ENCODE assay signal across 17 mouse cellular contexts in genomic region chr11:101051051-101051493, GRCm38 (mm10). TPM values are rescaled to one million over a fixed set of nuclear protein-coding genes. Genes with fewer than 3 reads are reported as not detected.
A peak's percentile ranks its signal among the peaks of the same experiment; 100 is the strongest.
DNase-seq lines count a peak whose midpoint lies in the region; ATAC-seq and TF ChIP-seq lines count a peak whose summit lies in the region.
"Had no signal": no experiment of that assay in that cellular context is flagged by ENCODE, and none has a peak within 500 bp of the region (broad histone marks: within the 10 kb centered on the region; RNA-seq: fewer than 3 reads in every experiment).

No protein-coding gene starts in this region.

- H3K4me1 ChIP-seq in heart, embryonic 15.5 days (replicated peaks) = peaks cover 26% of the 10 kb centered on the region
- peaks cover 7% of the 10 kb centered on the region for H3K4me1 ChIP-seq in heart, adult 2 months (ENCODE audit: control insufficient read depth, insufficient read depth, low read length)
- H3K4me1 ChIP-seq in megakaryocyte, embryonic 14.5 days = peaks cover 84% of the 10 kb centered on the region
- H3K4me1 ChIP-seq: hindbrain, embryonic 13.5 days; limb, embryonic 12.5 days; midbrain, embryonic 12.5 days had no signal

- DNase-seq in cerebellum, adult 18-20 months = peak; percentile 59 to 60
- no peak for DNase-seq in cerebellum, adult 9-10 months
- no peak for DNase-seq in heart, adult 2 months
- peak; percentile 52 to 62 for DNase-seq in layer of hippocampus, postnatal 10 days (ENCODE audit: low spot score in 2 of 2)
- no peak for DNase-seq in adrenal gland, postnatal 10 days
- DNase-seq: gastrocnemius, postnatal 14 days; lung, postnatal 14 days; thymus, postnatal 36 days had no signal

- no peak overlapping the region for H3K4me3 ChIP-seq in heart, embryonic 15.5 days
- no peak overlapping the region for H3K4me3 ChIP-seq in heart, adult 2 months
- peak overlapping the region; percentile 2 for H3K4me3 ChIP-seq in megakaryocyte, embryonic 14.5 days (replicated peaks)
- H3K4me3 ChIP-seq: hindbrain, embryonic 13.5 days; intestine, embryonic 15.5 days; limb, embryonic 12.5 days; midbrain, embryonic 12.5 days; myocyte had no signal

- no peaks in the 10 kb centered on the region for H3K9me3 ChIP-seq in heart, embryonic 15.5 days (replicated peaks)
- peaks cover 13% of the 10 kb centered on the region for H3K9me3 ChIP-seq in megakaryocyte, embryonic 14.5 days
- H3K9me3 ChIP-seq: hindbrain, embryonic 13.5 days; intestine, embryonic 15.5 days; limb, embryonic 12.5 days; midbrain, embryonic 12.5 days had no signal

- no peak overlapping the region for H3K9ac ChIP-seq in heart, embryonic 15.5 days
- H3K9ac ChIP-seq in heart, adult 2 months (ENCODE audit: low read depth, low read length) = no peak overlapping the region
- H3K9ac ChIP-seq: hindbrain, embryonic 13.5 days; intestine, embryonic 15.5 days; limb, embryonic 12.5 days; midbrain, embryonic 12.5 days had no signal

- H3K27me3 ChIP-seq in heart, embryonic 15.5 days = no peaks in the 10 kb centered on the region
- H3K27me3 ChIP-seq in heart, adult 2 months (ENCODE audit: control insufficient read depth, insufficient read depth, low read length) = no peaks in the 10 kb centered on the region
- no peaks in the 10 kb centered on the region for H3K27me3 ChIP-seq in megakaryocyte, embryonic 14.5 days (replicated peaks)
- H3K27me3 ChIP-seq: hindbrain, embryonic 13.5 days; intestine, embryonic 15.5 days; limb, embryonic 12.5 days; midbrain, embryonic 12.5 days had no signal

- no peak for TF ChIP-seq EP300 in heart, adult 2 months (IDR thresholded peaks at IDR 0.05; ENCODE audit: insufficient read depth, low read depth, low read length)

- WGBS in heart, embryonic 15.5 days = 70% methylated on average over 6 of the region's 6 CpGs
- WGBS in heart, adult 2 months = 74% methylated on average over 6 of the region's 6 CpGs

- no peak for TF ChIP-seq CTCF in heart, adult 2 months (IDR thresholded peaks at IDR 0.05)

- intact Hi-C loops in heart, adult 2 months (cut with DNase I) = no loop called here

- TF ChIP-seq POLR2A in heart, adult 2 months (IDR thresholded peaks at IDR 0.05; ENCODE audit: insufficient read depth, low read depth, low read length) = no peak

- H3K79me2 ChIP-seq in heart, adult 2 months (replicated peaks; ENCODE audit: control insufficient read depth, insufficient read depth, low read length) = no peaks in the 10 kb centered on the region

- no peak overlapping the region for H3K4me2 ChIP-seq in heart, embryonic 15.5 days
- H3K4me2 ChIP-seq: hindbrain, embryonic 13.5 days; intestine, embryonic 15.5 days; limb, embryonic 12.5 days; midbrain, embryonic 12.5 days had no signal

- peak overlapping the region; percentile 50; the same call in 1 of the 2 replicates for H3K27ac ChIP-seq in heart, embryonic 15.5 days
- H3K27ac ChIP-seq in heart, adult 2 months = no peak overlapping the region; the same call in 1 of the 2 replicates
- H3K27ac ChIP-seq: hindbrain, embryonic 13.5 days; intestine, embryonic 15.5 days; limb, embryonic 12.5 days; midbrain, embryonic 12.5 days had no signal

- no peak for ATAC-seq in heart, embryonic 15.5 days (replicated peaks; ENCODE audit: insufficient number of reproducible peaks, insufficient read depth, low FRiP score, low read depth)
- ATAC-seq in megakaryocyte, adult 5-6 weeks (ENCODE audit: poor library complexity, severe bottlenecking) = no peak
- ATAC-seq: forebrain, embryonic 16.5 days; intestine, embryonic 15.5 days had no signal

- peaks cover 54% of the 10 kb centered on the region for H3K36me3 ChIP-seq in heart, embryonic 15.5 days
- H3K36me3 ChIP-seq in heart, adult 2 months (ENCODE audit: control insufficient read depth, insufficient read depth, low read length) = peaks cover 1% of the 10 kb centered on the region
- H3K36me3 ChIP-seq in megakaryocyte, embryonic 14.5 days (replicated peaks; ENCODE audit: low read length) = peaks cover 100% of the 10 kb centered on the region

RNA-seq across cellular contexts. Expression of gene Naglu, which starts 18.7 kb away (rescaled TPM):
- polyA plus RNA-seq in heart, embryonic 15.5 days (2015; fragmentation: Nextera tagmentation; extraction: Ambion mirVana) = 11.6 and 16.3 TPM in 2 replicates
- 1 to 10 TPM; 7.4 to 8.3 TPM for total RNA-seq in heart, adult 2 months (2021)
- 11.0 and 14.3 TPM in 2 replicates for polyA plus RNA-seq in heart, adult 2 months (2012; rRNA removed)
- 30.7 and 32.1 TPM in 2 replicates for polyA plus RNA-seq in megakaryocyte, embryonic 14.5 days (2012; ENCODE audit: insufficient read depth, low replicate concordance)
- 7.2 and 7.9 TPM in 2 replicates for total RNA-seq in megakaryocyte, adult 5-6 weeks (2015)
- total RNA-seq in megakaryocyte, adult 5-6 weeks (2017) = 8.9 and 9.1 TPM in 2 replicates
- 1 to 10 TPM; 8.6 to 9.9 TPM for total RNA-seq in layer of hippocampus, postnatal 10 days (2021)
- 10 to 100 TPM; 27.3 to 28.2 TPM for total RNA-seq in adrenal gland, postnatal 10 days (2021)

RNA-seq across cellular contexts. Expression of gene Hsd17b1, which starts 27.1 kb away (rescaled TPM):
- polyA plus RNA-seq in heart, embryonic 15.5 days (2015; fragmentation: Nextera tagmentation; extraction: Ambion mirVana) = not detected in 2 replicates
- total RNA-seq in heart, adult 2 months (2021) = under 1 TPM; 0.47 to 0.70 TPM
- polyA plus RNA-seq in heart, adult 2 months (2012; rRNA removed) = 0.32 and 0.55 TPM in 2 replicates
- 3.5 and 5.8 TPM in 2 replicates for polyA plus RNA-seq in megakaryocyte, embryonic 14.5 days (2012; ENCODE audit: insufficient read depth, low replicate concordance)
- total RNA-seq in megakaryocyte, adult 5-6 weeks (2015) = 0.11 and 0.45 TPM in 2 replicates
- 0.29 TPM in 1 of 2 replicates, not detected in the other for total RNA-seq in megakaryocyte, adult 5-6 weeks (2017)
- total RNA-seq in layer of hippocampus, postnatal 10 days (2021) = under 1 TPM; 0.33 to 0.37 TPM
- total RNA-seq in adrenal gland, postnatal 10 days (2021) = under 1 TPM; 0.45 to 0.67 TPM
- polyA plus RNA-seq: intestine, embryonic 15.5 days; limb, embryonic 12.5 days had no signal

RNA-seq across cellular contexts. Expression of gene Coasy, which starts 31.3 kb away (rescaled TPM):
- polyA plus RNA-seq in heart, embryonic 15.5 days (2015; fragmentation: Nextera tagmentation; extraction: Ambion mirVana) = 26.6 and 29.0 TPM in 2 replicates
- 10 to 100 TPM; 15.8 to 17.5 TPM for total RNA-seq in heart, adult 2 months (2021)
- 22.1 and 24.6 TPM in 2 replicates for polyA plus RNA-seq in heart, adult 2 months (2012; rRNA removed)
- polyA plus RNA-seq in megakaryocyte, embryonic 14.5 days (2012; ENCODE audit: insufficient read depth, low replicate concordance) = 17.7 and 36.8 TPM in 2 replicates
- 10.6 and 13.1 TPM in 2 replicates for total RNA-seq in megakaryocyte, adult 5-6 weeks (2015)
- total RNA-seq in megakaryocyte, adult 5-6 weeks (2017) = 11.4 and 15.8 TPM in 2 replicates
- 10 to 100 TPM; 32.9 to 37.7 TPM for total RNA-seq in layer of hippocampus, postnatal 10 days (2021)
- total RNA-seq in adrenal gland, postnatal 10 days (2021) = 100 to 1,000 TPM in 1 of 2 experiments, 10 to 100 TPM in 1; 98.0 to 102 TPM

RNA-seq across cellular contexts. Expression of gene Mlx, which starts 36.0 kb away (rescaled TPM):
- polyA plus RNA-seq in heart, embryonic 15.5 days (2015; fragmentation: Nextera tagmentation; extraction: Ambion mirVana) = 34.5 and 38.8 TPM in 2 replicates
- total RNA-seq in heart, adult 2 months (2021) = 10 to 100 TPM; 18.1 to 21.3 TPM
- polyA plus RNA-seq in heart, adult 2 months (2012; rRNA removed) = 23.0 and 45.2 TPM in 2 replicates
- polyA plus RNA-seq in megakaryocyte, embryonic 14.5 days (2012; ENCODE audit: insufficient read depth, low replicate concordance) = 2.8 and 12.4 TPM in 2 replicates
- total RNA-seq in megakaryocyte, adult 5-6 weeks (2015) = 62.7 and 64.8 TPM in 2 replicates
- total RNA-seq in megakaryocyte, adult 5-6 weeks (2017) = 79.3 and 96.0 TPM in 2 replicates
- 10 to 100 TPM; 39.2 to 50.3 TPM for total RNA-seq in layer of hippocampus, postnatal 10 days (2021)
- total RNA-seq in adrenal gland, postnatal 10 days (2021) = 10 to 100 TPM; 32.9 to 35.0 TPM

RNA-seq across cellular contexts. Expression of gene Atp6v0a1, which starts 41.8 kb away (rescaled TPM):
- polyA plus RNA-seq in heart, embryonic 15.5 days (2015; fragmentation: Nextera tagmentation; extraction: Ambion mirVana) = 54.1 and 54.4 TPM in 2 replicates
- total RNA-seq in heart, adult 2 months (2021) = 10 to 100 TPM; 89.6 to 92.6 TPM
- polyA plus RNA-seq in heart, adult 2 months (2012; rRNA removed) = 77.4 and 85.9 TPM in 2 replicates
- 90.5 and 153 TPM in 2 replicates for polyA plus RNA-seq in megakaryocyte, embryonic 14.5 days (2012; ENCODE audit: insufficient read depth, low replicate concordance)
- total RNA-seq in megakaryocyte, adult 5-6 weeks (2015) = 40.2 and 42.9 TPM in 2 replicates
- total RNA-seq in megakaryocyte, adult 5-6 weeks (2017) = 35.2 and 46.1 TPM in 2 replicates
- 100 to 1,000 TPM; 424 to 431 TPM for total RNA-seq in layer of hippocampus, postnatal 10 days (2021)
- total RNA-seq in adrenal gland, postnatal 10 days (2021) = 10 to 100 TPM; 93.4 to 95.8 TPM

Comparison
In these comparisons a context has a peak if more than half of its experiments do, and no peak if none do; other contexts are left out.
1. DNase-seq: peak in cerebellum, adult 18-20 months (2 of 2) and layer of hippocampus, postnatal 10 days (2 of 2); none in cerebellum, adult 9-10 months (single experiment), heart, adult 2 months (0 of 2) and adrenal gland, postnatal 10 days (single experiment).